Mouse (Mus musculus): ENCODE data around the gene Vmn1r174. TPM values are rescaled to one million over a fixed set of nuclear protein-coding genes. Genes with fewer than 3 reads are reported as not detected.
"Not testable (repeated sequence)": the region's sequence is repeated elsewhere in the genome, so short reads cannot be mapped to it uniquely, and the experiment has no call there.

Vmn1r174 gene
- polyA plus RNA-seq (2015; fragmentation: Nextera tagmentation; extraction: Ambion mirVana), result not detected in 2 replicates

DNA sequence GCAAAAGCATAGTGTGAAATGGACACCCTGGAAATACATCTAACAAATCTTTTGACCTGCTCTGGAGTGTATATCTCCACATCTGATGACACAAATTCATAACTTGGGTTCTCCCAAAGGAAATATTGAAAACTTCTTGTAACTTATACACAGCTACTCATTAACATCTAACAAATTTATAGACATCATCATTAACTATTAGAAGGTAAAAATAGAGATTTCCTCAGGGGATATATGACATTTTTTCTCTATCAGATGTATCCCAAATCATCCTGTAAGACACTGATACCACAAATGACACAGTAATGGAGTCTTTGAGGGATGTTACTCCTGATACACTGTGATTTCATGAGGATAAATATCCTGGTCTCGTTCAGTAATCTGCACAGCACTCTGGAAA, at the start of gene Vmn1r174:
Vmn1r174 (plus strand) TSS at position 301 of the 400 bp plus-strand sequence.
- not testable (repeated sequence) for H3K4me3 ChIP-seq (replicated peaks); H3K4me1 ChIP-seq (replicated peaks); H3K9ac ChIP-seq; H3K36me3 ChIP-seq (replicated peaks); H3K27me3 ChIP-seq; ATAC-seq (ENCODE audit: insufficient read depth); H3K27ac ChIP-seq (replicated peaks); H3K9me3 ChIP-seq (replicated peaks); H3K4me2 ChIP-seq
- 38% methylated on average over 1 of the region's 1 CpGs for WGBS (ENCODE audit: insufficient replicate concordance)

GRCm38 (mm10) chr7:23784526-23784925, 32.5 kb downstream of the Vmn1r174 start:
- Histone ChIP-seq H3K4me1 (replicated peaks) (no peaks in the 10 kb centered on the region), H3K27ac (replicated peaks) (no peak overlapping the region), H3K27me3 (no peaks in the 10 kb centered on the region), H3K36me3 (replicated peaks) (no peaks in the 10 kb centered on the region), H3K9me3 (replicated peaks) (no peaks in the 10 kb centered on the region), H3K4me3 (replicated peaks) (no peak overlapping the region), H3K4me2 (no peak overlapping the region), H3K9ac (no peak overlapping the region)
- ATAC-seq (ENCODE audit: insufficient read depth), result no peak
- WGBS (ENCODE audit: insufficient replicate concordance), result 62% methylated on average over 6 of the region's 6 CpGs

DNA sequence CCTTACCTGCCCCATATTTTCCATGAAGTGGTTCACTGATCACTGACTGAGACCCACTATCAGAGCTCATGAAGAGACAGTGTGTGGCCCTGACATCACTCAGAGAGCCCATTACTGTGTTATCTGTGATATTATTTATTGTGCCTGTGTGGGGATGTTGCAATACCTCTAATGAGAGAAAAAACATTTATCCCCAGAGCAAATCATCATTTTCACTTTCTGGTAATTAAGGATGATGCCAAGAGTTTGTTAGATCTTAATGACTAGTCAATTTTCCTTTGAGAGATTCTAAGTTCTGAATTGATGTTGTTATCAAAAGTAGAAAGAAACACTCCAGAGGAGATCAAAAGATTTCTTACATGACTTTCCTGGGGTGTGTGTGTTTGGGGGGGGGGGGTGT, 58.5 kb downstream of the Vmn1r174 start, which contains the start of gene Vmn1r175:
Vmn1r175 (minus strand) TSS at position 101 of the 400 bp plus-strand sequence.
- H3K27me3 ChIP-seq; H3K27ac ChIP-seq (replicated peaks); H3K4me1 ChIP-seq (replicated peaks); H3K4me2 ChIP-seq; ATAC-seq (ENCODE audit: insufficient read depth); H3K4me3 ChIP-seq (replicated peaks); H3K9ac ChIP-seq; H3K36me3 ChIP-seq (replicated peaks); H3K9me3 ChIP-seq (replicated peaks): not testable (repeated sequence)

Other genes starting within 250 kb of the Vmn1r174 start
- gene Vmn1r167, start 245.1 kb upstream of the Vmn1r174 start, polyA plus RNA-seq (2015; fragmentation: Nextera tagmentation; extraction: Ambion mirVana), result not detected in 2 replicates
- not detected in 2 replicates for gene Vmn1r168, start 212.5 kb upstream of the Vmn1r174 start, polyA plus RNA-seq (2015; fragmentation: Nextera tagmentation; extraction: Ambion mirVana)
- not detected in 2 replicates for gene Vmn1r169, start 176.7 kb upstream of the Vmn1r174 start, polyA plus RNA-seq (2015; fragmentation: Nextera tagmentation; extraction: Ambion mirVana)
- gene Vmn1r170, start 146.1 kb upstream of the Vmn1r174 start, polyA plus RNA-seq (2015; fragmentation: Nextera tagmentation; extraction: Ambion mirVana), result not detected in 2 replicates
- not detected in 2 replicates for gene Vmn1r171, start 121.5 kb upstream of the Vmn1r174 start, polyA plus RNA-seq (2015; fragmentation: Nextera tagmentation; extraction: Ambion mirVana)
- gene Vmn1r172, start 94.0 kb upstream of the Vmn1r174 start, polyA plus RNA-seq (2015; fragmentation: Nextera tagmentation; extraction: Ambion mirVana), result not detected in 2 replicates
- gene Vmn1r173, start 51.6 kb upstream of the Vmn1r174 start, polyA plus RNA-seq (2015; fragmentation: Nextera tagmentation; extraction: Ambion mirVana), result not detected in 2 replicates
- gene Vmn1r175, start 58.4 kb downstream of the Vmn1r174 start, polyA plus RNA-seq (2015; fragmentation: Nextera tagmentation; extraction: Ambion mirVana), result not detected in 2 replicates
- not detected in 2 replicates for gene Vmn1r176, start 85.1 kb downstream of the Vmn1r174 start, polyA plus RNA-seq (2015; fragmentation: Nextera tagmentation; extraction: Ambion mirVana)
- not detected in 2 replicates for gene Vmn1r177, start 114.2 kb downstream of the Vmn1r174 start, polyA plus RNA-seq (2015; fragmentation: Nextera tagmentation; extraction: Ambion mirVana)
- not detected in 2 replicates for gene Vmn1r178, start 139.7 kb downstream of the Vmn1r174 start, polyA plus RNA-seq (2015; fragmentation: Nextera tagmentation; extraction: Ambion mirVana)
- not detected in 2 replicates for gene Vmn1r179, start 174.7 kb downstream of the Vmn1r174 start, polyA plus RNA-seq (2015; fragmentation: Nextera tagmentation; extraction: Ambion mirVana)
- not detected in 2 replicates for gene Vmn1r180, start 198.4 kb downstream of the Vmn1r174 start, polyA plus RNA-seq (2015; fragmentation: Nextera tagmentation; extraction: Ambion mirVana)
- gene Vmn1r181, start 222.3 kb downstream of the Vmn1r174 start, polyA plus RNA-seq (2015; fragmentation: Nextera tagmentation; extraction: Ambion mirVana), result not detected in 2 replicates
- not detected in 2 replicates for gene V1rd19, start 249.4 kb downstream of the Vmn1r174 start, polyA plus RNA-seq (2015; fragmentation: Nextera tagmentation; extraction: Ambion mirVana)